In the genomic region with DNA sequence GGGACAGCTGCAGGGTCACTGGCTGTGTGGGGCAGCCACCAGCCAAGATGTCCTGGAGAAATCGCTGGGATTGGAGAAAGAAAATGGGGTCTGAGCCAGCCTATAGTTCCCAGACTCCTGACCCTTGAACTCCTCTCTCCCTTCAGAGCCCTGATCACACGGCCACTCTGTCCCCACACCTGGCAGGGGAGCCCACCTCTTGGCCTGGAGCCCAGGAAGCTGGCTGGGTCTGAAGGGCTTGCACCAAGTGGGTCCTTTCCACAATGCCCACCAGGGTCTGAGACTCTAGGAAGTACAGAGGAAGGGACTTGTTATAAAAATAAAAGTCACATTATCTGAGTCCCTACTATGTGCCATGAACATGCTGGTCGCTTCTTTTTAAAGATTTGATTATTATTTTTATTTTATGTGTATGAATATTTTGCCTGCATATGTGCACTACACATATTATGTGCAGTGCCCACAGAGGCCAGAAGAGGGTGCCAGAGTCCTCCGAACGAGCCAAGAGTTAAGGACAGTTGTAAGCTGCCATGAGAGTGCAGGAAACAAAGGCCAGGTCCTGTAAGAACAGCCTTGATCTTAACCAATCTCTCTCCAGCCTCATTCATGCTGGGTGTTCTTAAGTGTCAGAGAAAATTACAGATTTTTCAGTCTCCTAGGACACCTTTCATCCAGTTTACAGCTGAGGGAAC, we compare ENCODE assay signal across 8 mouse cellular contexts. TPM values are rescaled to one million over a fixed set of nuclear protein-coding genes. Genes with fewer than 3 reads are reported as not detected.
DNase-seq lines count a peak whose midpoint lies in the region; ATAC-seq and TF ChIP-seq lines count a peak whose summit lies in the region.

No protein-coding gene starts in this region.

- DNase-seq in liver: peak; percentile 74
- DNase-seq in fibroblast of lung, adult 2 months (ENCODE audit: low read depth): peak; percentile 49
- DNase-seq in limb, embryonic 11.5 days (ENCODE audit: low spot score): peak; percentile 93
- DNase-seq in naive thymus-derived CD4-positive, alpha-beta T cell, adult 2 months (ENCODE audit: low read depth): peak; percentile 75

- no peaks in the 10 kb centered on the region for H3K36me3 ChIP-seq in liver, embryonic 12.5 days
- no peaks in the 10 kb centered on the region for H3K36me3 ChIP-seq in limb, embryonic 11.5 days (ENCODE audit: control insufficient read depth, insufficient read depth, low read length)
- no peaks in the 10 kb centered on the region for H3K36me3 ChIP-seq in stomach, embryonic 14.5 days (ENCODE audit: control insufficient read depth, insufficient read depth, low read length)

- TF ChIP-seq POLR2A in bone marrow macrophage, adult 2 months (IDR thresholded peaks at IDR 0.05; ENCODE audit: borderline replicate concordance, low read depth, low read length): no peak

- H3K4me1 ChIP-seq in liver, embryonic 12.5 days: peaks cover 8% of the 10 kb centered on the region
- no peaks in the 10 kb centered on the region for H3K4me1 ChIP-seq in bone marrow macrophage, adult 2 months (ENCODE audit: control insufficient read depth, insufficient read depth, low read length)
- peaks cover 6% of the 10 kb centered on the region for H3K4me1 ChIP-seq in limb, embryonic 11.5 days (ENCODE audit: control insufficient read depth, insufficient read depth, low read length)
- H3K4me1 ChIP-seq in stomach, embryonic 14.5 days (ENCODE audit: control insufficient read depth, insufficient read depth, low read length): peaks cover 7% of the 10 kb centered on the region; the same call in 1 of the 2 replicates

- no peak overlapping the region for H3K4me3 ChIP-seq in liver, embryonic 12.5 days
- H3K4me3 ChIP-seq in bone marrow macrophage, adult 2 months (ENCODE audit: insufficient read depth, low read length): no peak overlapping the region
- no peak overlapping the region for H3K4me3 ChIP-seq in limb, embryonic 11.5 days (ENCODE audit: low read depth, low read length)
- H3K4me3 ChIP-seq in stomach, embryonic 14.5 days (ENCODE audit: low read depth, low read length): no peak overlapping the region

- TF ChIP-seq CTCF in bone marrow macrophage, adult 2 months (IDR thresholded peaks at IDR 0.05; ENCODE audit: low read depth, low read length): peak; percentile 77

- H3K9ac ChIP-seq in liver, embryonic 12.5 days: no peak overlapping the region
- H3K9ac ChIP-seq in limb, embryonic 11.5 days (ENCODE audit: low read length): no peak overlapping the region
- H3K9ac ChIP-seq in stomach, embryonic 14.5 days (replicated peaks; ENCODE audit: low read depth, low read length): no peak overlapping the region

- ATAC-seq in liver, embryonic 12.5 days: no peak
- ATAC-seq in inflammation-experienced regulatory T-cells, adult 6 months: peak; percentile 67
- no peak for ATAC-seq in limb, embryonic 11.5 days (ENCODE audit: insufficient number of reproducible peaks, low FRiP score, low TSS enrichment, low read depth)
- ATAC-seq in stomach, embryonic 14.5 days (ENCODE audit: insufficient number of reproducible peaks, insufficient read depth, low FRiP score, low read depth): 0 out of 2 replicates have a peak, but pooled peaks have one; percentile 55

- H3K9me3 ChIP-seq in liver, embryonic 12.5 days (replicated peaks): no peaks in the 10 kb centered on the region
- H3K9me3 ChIP-seq in limb, embryonic 11.5 days (ENCODE audit: control insufficient read depth, low read length): no peaks in the 10 kb centered on the region
- H3K9me3 ChIP-seq in stomach, embryonic 14.5 days (ENCODE audit: control insufficient read depth, low read depth, low read length): no peaks in the 10 kb centered on the region

- peaks cover 57% of the 10 kb centered on the region for H3K27me3 ChIP-seq in liver, embryonic 12.5 days (replicated peaks)
- peaks cover 29% of the 10 kb centered on the region for H3K27me3 ChIP-seq in limb, embryonic 11.5 days (ENCODE audit: control insufficient read depth, insufficient read depth, low read length)
- peaks cover 14% of the 10 kb centered on the region; the same call in 1 of the 2 replicates for H3K27me3 ChIP-seq in stomach, embryonic 14.5 days (ENCODE audit: control insufficient read depth, insufficient read depth, low read length)

- 14% methylated on average over 5 of the region's 5 CpGs for WGBS in liver, embryonic 12.5 days (ENCODE audit: insufficient replicate concordance)
- WGBS in limb, embryonic 11.5 days: 19% methylated on average over 5 of the region's 5 CpGs
- 19% methylated on average over 5 of the region's 5 CpGs for WGBS in stomach, embryonic 14.5 days

- H3K4me2 ChIP-seq in liver, embryonic 12.5 days: no peak overlapping the region
- H3K4me2 ChIP-seq in limb, embryonic 11.5 days (ENCODE audit: low read depth, severe bottlenecking): no peak overlapping the region
- no peak overlapping the region for H3K4me2 ChIP-seq in stomach, embryonic 14.5 days (replicated peaks; ENCODE audit: low read depth, low read length)

- H3K27ac ChIP-seq in liver, embryonic 12.5 days: no peak overlapping the region
- H3K27ac ChIP-seq in bone marrow macrophage, adult 2 months (ENCODE audit: insufficient read depth, low read depth, low read length): no peak overlapping the region
- H3K27ac ChIP-seq in limb, embryonic 11.5 days (replicated peaks; ENCODE audit: low read depth, low read length): no peak overlapping the region
- no peak overlapping the region for H3K27ac ChIP-seq in stomach, embryonic 14.5 days (ENCODE audit: low read length)

RNA-seq across cellular contexts. Expression of a gene that starts 11.3 kb away (rescaled TPM):
- not detected in 2 replicates for polyA plus RNA-seq in liver, embryonic 12.5 days (2016; fragmentation: Nextera tagmentation; extraction: Ambion mirVana)
- polyA plus RNA-seq in bone marrow macrophage, adult 2 months (2012; ENCODE audit: insufficient read depth, insufficient read length, missing spikeins): not detected in 2 replicates
- not detected for polyA plus RNA-seq in inflammation-experienced regulatory T-cells, adult 6 months (2017; shearing (Covaris generic))
- 0.21 and 0.33 TPM in 2 replicates for polyA plus RNA-seq in limb, embryonic 11.5 days (2014; fragmentation: Nextera tagmentation; extraction: Ambion mirVana)
- polyA plus RNA-seq in stomach, embryonic 14.5 days (2014; fragmentation: Nextera tagmentation; extraction: Ambion mirVana): 0.16 TPM in 1 of 2 replicates, not detected in the other

RNA-seq across cellular contexts. Expression of a gene that starts 19.2 kb away (rescaled TPM):
- 0.08 and 0.13 TPM in 2 replicates for polyA plus RNA-seq in liver, embryonic 12.5 days (2016; fragmentation: Nextera tagmentation; extraction: Ambion mirVana)
- polyA plus RNA-seq in bone marrow macrophage, adult 2 months (2012; ENCODE audit: insufficient read depth, insufficient read length, missing spikeins): not detected in 2 replicates
- not detected for polyA plus RNA-seq in inflammation-experienced regulatory T-cells, adult 6 months (2017; shearing (Covaris generic))
- 0.34 and 0.57 TPM in 2 replicates for polyA plus RNA-seq in limb, embryonic 11.5 days (2014; fragmentation: Nextera tagmentation; extraction: Ambion mirVana)
- polyA plus RNA-seq in stomach, embryonic 14.5 days (2014; fragmentation: Nextera tagmentation; extraction: Ambion mirVana): 4.3 and 4.4 TPM in 2 replicates

RNA-seq across cellular contexts. Expression of a gene that starts 28.6 kb away (rescaled TPM):
- polyA plus RNA-seq in liver, embryonic 12.5 days (2016; fragmentation: Nextera tagmentation; extraction: Ambion mirVana): not detected in 2 replicates
- not detected in 2 replicates for polyA plus RNA-seq in bone marrow macrophage, adult 2 months (2012; ENCODE audit: insufficient read depth, insufficient read length, missing spikeins)
- polyA plus RNA-seq in inflammation-experienced regulatory T-cells, adult 6 months (2017; shearing (Covaris generic)): not detected
- not detected in 2 replicates for polyA plus RNA-seq in limb, embryonic 11.5 days (2014; fragmentation: Nextera tagmentation; extraction: Ambion mirVana)
- not detected in 2 replicates for polyA plus RNA-seq in stomach, embryonic 14.5 days (2014; fragmentation: Nextera tagmentation; extraction: Ambion mirVana)

RNA-seq across cellular contexts. Expression of a gene that starts 33.3 kb away (rescaled TPM):
- polyA plus RNA-seq in liver, embryonic 12.5 days (2016; fragmentation: Nextera tagmentation; extraction: Ambion mirVana): 0.04 and 0.08 TPM in 2 replicates
- polyA plus RNA-seq in bone marrow macrophage, adult 2 months (2012; ENCODE audit: insufficient read depth, insufficient read length, missing spikeins): not detected in 2 replicates
- not detected for polyA plus RNA-seq in inflammation-experienced regulatory T-cells, adult 6 months (2017; shearing (Covaris generic))
- polyA plus RNA-seq in limb, embryonic 11.5 days (2014; fragmentation: Nextera tagmentation; extraction: Ambion mirVana): 0.34 and 0.41 TPM in 2 replicates
- polyA plus RNA-seq in stomach, embryonic 14.5 days (2014; fragmentation: Nextera tagmentation; extraction: Ambion mirVana): 4.2 and 4.7 TPM in 2 replicates

RNA-seq across cellular contexts. Expression of a gene that starts 48.7 kb away (rescaled TPM):
- not detected in 2 replicates for polyA plus RNA-seq in liver, embryonic 12.5 days (2016; fragmentation: Nextera tagmentation; extraction: Ambion mirVana)
- polyA plus RNA-seq in bone marrow macrophage, adult 2 months (2012; ENCODE audit: insufficient read depth, insufficient read length, missing spikeins): not detected in 2 replicates
- not detected for polyA plus RNA-seq in inflammation-experienced regulatory T-cells, adult 6 months (2017; shearing (Covaris generic))
- not detected in 2 replicates for polyA plus RNA-seq in limb, embryonic 11.5 days (2014; fragmentation: Nextera tagmentation; extraction: Ambion mirVana)
- polyA plus RNA-seq in stomach, embryonic 14.5 days (2014; fragmentation: Nextera tagmentation; extraction: Ambion mirVana): not detected in 2 replicates

Comparison
In these comparisons a context has a peak if more than half of its experiments do, and no peak if none do; other contexts are left out.
1. ATAC-seq: peak in inflammation-experienced regulatory T-cells, adult 6 months (single experiment) and stomach, embryonic 14.5 days (single experiment); none in liver, embryonic 12.5 days (single experiment) and limb, embryonic 11.5 days (single experiment).
2. Peak in every context shown above with its lines, with median percentiles within 50 percentile points of each other: DNase-seq.